Mouse (Mus musculus) cerebellum, adult 2 months (tissue): Measurements from ENCODE around the gene Emx2.

Experiments
- CTCF ChIP-seq: fragments of 200-500 bp; IDR thresholded peaks from 2 replicates; pipeline ENCODE4 v1.5.1; 2011; ENCODE audit warnings: low read depth, mild to moderate bottlenecking, control low read depth, low read length, moderate library complexity, borderline replicate concordance; ENCODE audit not compliant: insufficient read depth
- POLR2A ChIP-seq: fragments of 200-500 bp; IDR thresholded peaks from 2 replicates; pipeline ENCODE4 v1.6.1; 2011; ENCODE audit warnings: low read length, control low read depth, borderline replicate concordance; ENCODE audit not compliant: insufficient read depth

DNA sequence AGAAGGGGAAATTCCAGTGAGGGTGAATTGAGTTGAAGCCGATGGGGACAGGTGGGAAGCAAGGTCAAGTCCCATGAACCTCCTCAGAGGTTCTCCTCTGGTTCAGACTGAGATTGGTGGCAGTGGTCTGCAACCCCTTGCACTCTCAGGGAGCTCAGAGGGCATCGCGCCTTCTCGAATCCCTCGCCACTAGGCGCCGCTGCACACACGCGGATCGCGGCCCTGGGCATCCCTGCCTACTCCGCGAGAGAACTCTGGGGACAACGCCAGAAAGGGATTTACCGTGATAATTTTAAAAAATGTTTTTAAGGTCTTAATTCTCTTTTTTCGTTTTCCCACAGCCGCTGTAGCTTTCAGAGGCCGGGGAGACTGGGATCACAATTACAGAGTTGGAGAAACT, 4.0 kb upstream of the Emx2 start:
- TF ChIP-seq CTCF = peak; percentile 82
- TF ChIP-seq POLR2A = no peak
